Mouse (Mus musculus) stomach, postnatal 0 days (tissue): ENCODE measurements around the gene Fitm2.

Experiments used
- CTCF ChIP-seq: IDR thresholded peaks from 2 replicates; pipeline ENCODE4 v1.5.1; 2016; ENCODE audit warnings: antibody characterized with exemption, low read depth, mild to moderate bottlenecking, moderate library complexity
- EP300 ChIP-seq: optimal IDR thresholded peaks from 2 replicates; pipeline ENCODE3; 2016; ENCODE audit warnings: antibody characterized with exemption

DNA sequence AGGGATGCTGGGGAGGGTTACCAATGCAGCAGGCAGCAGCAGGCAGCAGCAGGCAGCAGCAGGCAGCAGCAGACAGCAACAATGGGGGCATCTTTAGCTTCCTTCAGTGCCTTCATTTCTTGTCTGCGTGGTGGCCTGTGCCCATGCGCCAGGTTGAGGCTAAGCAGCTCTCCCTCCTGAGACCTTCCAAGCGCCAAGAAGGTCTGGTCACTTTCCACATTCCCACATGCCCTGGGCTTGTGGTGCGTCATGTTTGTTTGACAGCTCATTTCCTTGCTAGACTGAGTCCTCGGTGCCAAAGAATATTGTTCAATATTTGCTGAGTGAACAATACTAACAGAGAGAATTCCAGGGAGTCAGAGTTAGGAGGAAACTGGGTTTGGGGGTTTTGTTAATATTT lies 21.5 kb upstream of the Fitm2 start:
- TF ChIP-seq CTCF (no peak), EP300 (no peak)
